In the genomic region with DNA sequence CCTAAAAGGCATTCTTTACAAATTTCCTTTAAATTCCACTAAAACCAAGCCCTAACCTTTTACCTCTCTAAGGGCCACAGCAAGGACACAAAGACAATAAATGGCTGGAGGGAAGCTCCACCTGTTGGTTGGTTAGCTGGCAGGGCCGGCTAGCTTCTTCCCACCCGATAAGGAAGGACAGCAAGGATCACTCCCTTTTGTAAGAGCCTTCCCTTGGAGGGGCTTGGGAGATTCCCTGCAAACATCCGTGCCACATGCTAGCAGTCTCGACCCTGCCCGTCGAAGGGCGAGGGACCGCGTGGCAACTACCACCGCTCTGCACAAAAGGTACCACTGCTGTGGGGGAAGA, we compare ENCODE assay signal across 8 mouse cellular contexts. TPM values are rescaled to one million over a fixed set of nuclear protein-coding genes. Genes with fewer than 3 reads are reported as not detected.
A peak's percentile ranks its signal among the peaks of the same experiment; 100 is the strongest.
DNase-seq lines count a peak whose midpoint lies in the region; ATAC-seq lines count a peak whose summit lies in the region.

No protein-coding gene starts in this region.

- H3K4me3 ChIP-seq in erythroblast, embryonic 14.5 days (replicated peaks): peak overlapping the region; percentile 60
- H3K4me3 ChIP-seq in forebrain, embryonic 13.5 days: peak overlapping the region; percentile 98
- peak overlapping the region; percentile 86 for H3K4me3 ChIP-seq in liver, embryonic 11.5 days (ENCODE audit: low read depth, low read length)

- 0% methylated on average over 10 of the region's 10 CpGs for WGBS in forebrain, embryonic 13.5 days
- 1% methylated on average over 10 of the region's 10 CpGs for WGBS in liver, embryonic 11.5 days

- H3K4me1 ChIP-seq in erythroblast, embryonic 14.5 days (ENCODE audit: control insufficient read depth): peaks cover 15% of the 10 kb centered on the region
- H3K4me1 ChIP-seq in forebrain, embryonic 13.5 days: peaks cover 35% of the 10 kb centered on the region
- H3K4me1 ChIP-seq in liver, embryonic 11.5 days (replicated peaks; ENCODE audit: control insufficient read depth, insufficient read depth, low read length): peaks cover 18% of the 10 kb centered on the region

- peak; percentile 34 for DNase-seq in 3T3-L1 (ENCODE audit: low read depth, low spot score)
- no peak for DNase-seq in liver, embryonic 11.5 days (ENCODE audit: low spot score)
- no peak for DNase-seq in adrenal gland, adult 8-10 months
- no peak for DNase-seq in thymus, postnatal 36 days
- no peak for DNase-seq in adrenal gland, postnatal 14 days

- peaks cover 57% of the 10 kb centered on the region for H3K27me3 ChIP-seq in erythroblast, embryonic 14.5 days (ENCODE audit: control insufficient read depth)
- H3K27me3 ChIP-seq in forebrain, embryonic 13.5 days: no peaks in the 10 kb centered on the region
- 0 out of 2 replicates have a peak, but pooled peaks cover 2% of the 10 kb centered on the region for H3K27me3 ChIP-seq in liver, embryonic 11.5 days (replicated peaks; ENCODE audit: control insufficient read depth, insufficient read depth, low read length)

- H3K9me3 ChIP-seq in erythroblast, embryonic 14.5 days (ENCODE audit: control insufficient read depth, low read length): peaks cover 3% of the 10 kb centered on the region; the same call in 1 of the 2 replicates
- H3K9me3 ChIP-seq in forebrain, embryonic 13.5 days (replicated peaks): no peaks in the 10 kb centered on the region
- no peaks in the 10 kb centered on the region for H3K9me3 ChIP-seq in liver, embryonic 11.5 days (ENCODE audit: control insufficient read depth, low read length)

- H3K4me2 ChIP-seq in forebrain, embryonic 13.5 days: peak overlapping the region; percentile 93
- H3K4me2 ChIP-seq in liver, embryonic 11.5 days: peak overlapping the region; percentile 93

- H3K27ac ChIP-seq in forebrain, embryonic 13.5 days: peak overlapping the region; percentile 100
- H3K27ac ChIP-seq in liver, embryonic 11.5 days (ENCODE audit: low read depth, low read length): peak overlapping the region; percentile 95

- peak overlapping the region; percentile 100 for H3K9ac ChIP-seq in forebrain, embryonic 13.5 days
- H3K9ac ChIP-seq in liver, embryonic 11.5 days (ENCODE audit: low read depth, low read length): peak overlapping the region; percentile 75

- no peaks in the 10 kb centered on the region for H3K36me3 ChIP-seq in erythroblast, embryonic 14.5 days (ENCODE audit: control insufficient read depth)
- H3K36me3 ChIP-seq in forebrain, embryonic 13.5 days (ENCODE audit: poor library complexity, severe bottlenecking): peaks cover 23% of the 10 kb centered on the region
- H3K36me3 ChIP-seq in liver, embryonic 11.5 days (ENCODE audit: control insufficient read depth, insufficient read depth, low read length): peaks cover 15% of the 10 kb centered on the region; the same call in 1 of the 2 replicates

- ATAC-seq in erythroblast, adult 5-6 weeks (replicated peaks; ENCODE audit: low FRiP score, poor library complexity, severe bottlenecking): no peak
- ATAC-seq in forebrain, embryonic 13.5 days: no peak; the same call in 1 of the 2 replicates
- ATAC-seq in liver, embryonic 11.5 days (replicated peaks; ENCODE audit: low FRiP score): 0 out of 2 replicates have a peak, but pooled peaks have one; percentile 4

RNA-seq across cellular contexts. Expression of gene Tsc22d1, which starts 1.0 kb away (rescaled TPM):
- polyA plus RNA-seq in erythroblast, embryonic 14.5 days (2012): 17.1 and 20.4 TPM in 2 replicates
- 18.4 and 18.6 TPM in 2 replicates for total RNA-seq in erythroblast, adult 5-6 weeks (2015; ENCODE audit: low replicate concordance)
- total RNA-seq in erythroblast, adult 5-6 weeks (2017; ENCODE audit: low replicate concordance): 14.4 and 21.5 TPM in 2 replicates
- 475 and 490 TPM in 2 replicates for polyA plus RNA-seq in forebrain, embryonic 13.5 days (2015; fragmentation: Nextera tagmentation; extraction: Ambion mirVana)
- polyA plus RNA-seq in liver, embryonic 11.5 days (2014; fragmentation: Nextera tagmentation; extraction: Ambion mirVana): 296 TPM in 2 replicates
- total RNA-seq in adrenal gland, adult 8-10 months (2022): 1,000 to 10,000 TPM; 1,539 to 2,602 (median 2,356) TPM
- 788 and 846 TPM in 2 replicates for total RNA-seq in adrenal gland, postnatal 14 days (2021)

Comparison
In these comparisons a context has a peak if more than half of its experiments do, and no peak if none do; other contexts are left out.
1. RNA of gene Tsc22d1, which starts 1.0 kb away (total RNA-seq): 1,539 to 2,602 TPM in adrenal gland, adult 8-10 months and 788 to 846 TPM in adrenal gland, postnatal 14 days; 14.4 to 21.5 TPM in erythroblast, adult 5-6 weeks; every median in the first group is over 10 times any median in the second.
2. Peak in every context shown above with its lines, with median percentiles within 50 percentile points of each other: H3K4me3 ChIP-seq.